Mouse (Mus musculus) WW6 (cell line): ENCODE measurements around the gene Creb1.

Source experiments
- DNase-seq: peaks from one replicate; pipeline ENCODE4 v3.0.0-alpha.2; 2013; ENCODE audit warnings: low read depth, low spot score

Creb1 gene

GRCm38 (mm10) chr1:64532589-64533470 lies at the start of gene Creb1:
TSS of gene Creb1 (plus strand) at chr1:64532645.
- peak; percentile 79 for DNase-seq

GRCm38 (mm10) chr1:64488521-64489029 lies 43.9 kb upstream of the Creb1 start:
- no peak for DNase-seq

GRCm38 (mm10) chr1:64496803-64497202 lies 35.6 kb upstream of the Creb1 start:
- no peak for DNase-seq

- DNase-seq, result no peak
These were observed 30.9 kb upstream of the Creb1 start for GRCm38 (mm10) chr1:64501382-64502140.

- no peak for DNase-seq
These were observed 23.9 kb upstream of the Creb1 start for GRCm38 (mm10) chr1:64508479-64509096.

GRCm38 (mm10) chr1:64509678-64510077 lies 22.8 kb upstream of the Creb1 start:
- no peak for DNase-seq

- no peak for DNase-seq
These were observed 18.3 kb upstream of the Creb1 start for GRCm38 (mm10) chr1:64514184-64514583.

- DNase-seq, result no peak
These were observed 15.9 kb upstream of the Creb1 start for GRCm38 (mm10) chr1:64516593-64516992.

GRCm38 (mm10) chr1:64518480-64518879 lies 14.0 kb upstream of the Creb1 start:
- no peak for DNase-seq

- DNase-seq, result no peak
These were observed 13.1 kb upstream of the Creb1 start for GRCm38 (mm10) chr1:64519345-64519744.

GRCm38 (mm10) chr1:64519901-64520300 lies 12.5 kb upstream of the Creb1 start:
- no peak for DNase-seq

GRCm38 (mm10) chr1:64521734-64522133 lies 10.7 kb upstream of the Creb1 start:
- no peak for DNase-seq

- no peak for DNase-seq
These were observed 9.8 kb upstream of the Creb1 start for GRCm38 (mm10) chr1:64522637-64523036.

GRCm38 (mm10) chr1:64523117-64523516 lies 9.3 kb upstream of the Creb1 start:
- no peak for DNase-seq

- no peak for DNase-seq
These were observed 7.8 kb upstream of the Creb1 start for GRCm38 (mm10) chr1:64524661-64525060.

- no peak for DNase-seq
These were observed 4.8 kb upstream of the Creb1 start for GRCm38 (mm10) chr1:64527626-64528025.

- no peak for DNase-seq
These were observed 2.6 kb upstream of the Creb1 start for GRCm38 (mm10) chr1:64529781-64530315.

GRCm38 (mm10) chr1:64531548-64531947 lies 897 bp upstream of the Creb1 start:
- DNase-seq, result no peak

GRCm38 (mm10) chr1:64532067-64532523 lies 350 bp upstream of the Creb1 start:
- DNase-seq, result peak; percentile 26

GRCm38 (mm10) chr1:64533471-64534443 lies 1.3 kb downstream of the Creb1 start:
- DNase-seq, result no peak
